Mouse (Mus musculus) left cerebral cortex, postnatal 10 days (tissue): Measurements from ENCODE around the gene Pds5b. TPM values are rescaled to one million over a fixed set of nuclear protein-coding genes. Genes with fewer than 3 reads are reported as not detected.
"Not testable (repeated sequence)": the region's sequence is repeated elsewhere in the genome, so short reads cannot be mapped to it uniquely, and the experiment has no call there.

ENCODE experiments used
- DNase-seq, 2 experiments: peaks; one replicate each; pipeline ENCODE4 v3.0.0; 2021 to 2022; ENCODE audit warnings: low spot score in 2 of 2, mixed read lengths in 1 of 2; ENCODE audit errors: extremely low spot score in 1 of 2
- intact Hi-C: fragments of 180-260 bp; cut with DNase I; formaldehyde crosslinking; loops from one replicate; pipeline ENCODE4 v1.15.1; 2025
- total RNA-seq, 2 experiments: library from RNA; stranded (reverse); gene quantifications; 2 replicates each; pipeline ENCODE4 v1.2.3; 2021

The Pds5b gene
- total RNA-seq, 2 experiments from 2014 or later: 72.6 to 73.5 TPM

GRCm38 (mm10) chr5:150814111-150814990 is 140.8 kb downstream of the Pds5b start:
- intact Hi-C loops: no loop called here
- DNase-seq: no peak

GRCm38 (mm10) chr5:150815400-150815799 is 141.9 kb downstream of the Pds5b start:
- intact Hi-C loops: no loop called here
- no peak for DNase-seq

- DNase-seq: no peak
- intact Hi-C loops: no loop called here
Observed at GRCm38 (mm10) chr5:150816775-150817174, 143.2 kb downstream of the Pds5b start.

- DNase-seq: no peak
- intact Hi-C loops: no loop called here
Observed at GRCm38 (mm10) chr5:150818041-150818440, 144.5 kb downstream of the Pds5b start.

- intact Hi-C loops: no loop called here
- no peak for DNase-seq
Observed at GRCm38 (mm10) chr5:150818886-150819285, 145.3 kb downstream of the Pds5b start.

GRCm38 (mm10) chr5:150819520-150819919 is 146.0 kb downstream of the Pds5b start:
- DNase-seq: no peak
- intact Hi-C loops: no loop called here

- intact Hi-C loops: no loop called here
- no peak for DNase-seq
Observed at GRCm38 (mm10) chr5:150821152-150821551, 147.6 kb downstream of the Pds5b start.

- no peak for DNase-seq
- intact Hi-C loops: no loop called here
Observed at GRCm38 (mm10) chr5:150822781-150823180, 149.2 kb downstream of the Pds5b start.

GRCm38 (mm10) chr5:150823361-150823760 is 149.8 kb downstream of the Pds5b start:
- intact Hi-C loops: no loop called here
- no peak for DNase-seq

GRCm38 (mm10) chr5:150829499-150829898 is 156.0 kb downstream of the Pds5b start:
- intact Hi-C loops: no loop called here
- DNase-seq: no peak

- intact Hi-C loops: no loop called here
Observed at GRCm38 (mm10) chr5:150830718-150831117, 157.2 kb downstream of the Pds5b start.

GRCm38 (mm10) chr5:150836782-150837181 is 163.2 kb downstream of the Pds5b start:
- intact Hi-C loops: no loop called here
- DNase-seq: no peak

More at GRCm38 (mm10) chr5:150830718-150831117, 157.2 kb downstream of the Pds5b start:
- no peak for DNase-seq

GRCm38 (mm10) chr5:150839688-150840541 is 166.4 kb downstream of the Pds5b start:
- DNase-seq: peak in 1 of 2 experiments; percentile 51
- intact Hi-C loops: no loop called here

- peak in 1 of 2 experiments; percentile 51 for DNase-seq
- intact Hi-C loops: no loop called here
Observed at GRCm38 (mm10) chr5:150840596-150840995, 167.1 kb downstream of the Pds5b start.

- intact Hi-C loops: no loop called here
- no peak for DNase-seq
Observed at GRCm38 (mm10) chr5:150845961-150846360, 172.4 kb downstream of the Pds5b start.

- intact Hi-C loops: no loop called here
- no peak for DNase-seq
Observed at GRCm38 (mm10) chr5:150850821-150851220, 177.3 kb downstream of the Pds5b start.

GRCm38 (mm10) chr5:150852097-150852496 is 178.6 kb downstream of the Pds5b start:
- intact Hi-C loops, DNase-seq: not testable (repeated sequence)

- DNase-seq: no peak
- intact Hi-C loops: no loop called here
Observed at GRCm38 (mm10) chr5:150854506-150854905, 181.0 kb downstream of the Pds5b start.

GRCm38 (mm10) chr5:150859642-150860194 is 186.2 kb downstream of the Pds5b start:
- DNase-seq: no peak
- intact Hi-C loops: no loop called here
